Mouse (Mus musculus) liver, adult 2 months (tissue): ENCODE results near the gene Plk3.

Experiments used
- CTCF ChIP-seq: fragments of 200-500 bp; IDR thresholded peaks from 2 replicates; pipeline ENCODE4 v1.5.1; 2011; ENCODE audit warnings: low read depth, low read length, control low read depth
- POLR2A ChIP-seq: fragments of 200-500 bp; IDR thresholded peaks from 2 replicates; pipeline ENCODE4 v1.6.1; 2011; ENCODE audit warnings: low read length, control low read depth; ENCODE audit not compliant: insufficient read depth; ENCODE audit errors: extremely low read depth

DNA sequence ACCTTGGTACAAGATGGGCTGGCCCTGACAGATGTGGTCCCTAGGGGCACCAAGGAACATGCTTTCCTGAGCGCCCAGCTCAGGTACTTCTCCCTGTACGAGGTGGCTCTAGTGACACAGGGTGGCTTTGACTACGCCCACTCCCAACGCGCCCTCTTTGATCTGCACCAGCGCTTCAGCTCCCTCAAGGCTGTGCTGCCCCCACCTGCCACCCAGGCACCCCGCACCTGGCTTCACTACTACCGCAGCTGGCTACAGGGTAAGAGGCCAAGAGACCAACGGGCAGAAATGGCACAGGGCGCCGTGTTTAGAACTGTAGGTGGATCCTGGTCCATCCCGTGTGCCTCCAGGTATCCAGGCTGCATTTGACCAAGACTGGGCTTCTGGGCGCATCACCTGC, 23.5 kb downstream of the Plk3 start:
- TF ChIP-seq POLR2A (no peak), CTCF (no peak)
